Mouse (Mus musculus) testis, adult 2 months (tissue): Measurements from ENCODE around the gene Exoc4. TPM values are rescaled to one million over a fixed set of nuclear protein-coding genes. Genes with fewer than 3 reads are reported as not detected.

ENCODE experiments used
- H3K27ac ChIP-seq: fragments of 200-500 bp; 2 replicates; pipeline ENCODE4 v1.5.1; 2012; ENCODE audit warnings: low read depth, low read length; ENCODE audit not compliant: control insufficient read depth, insufficient read depth
- H3K27me3 ChIP-seq: fragments of 200-500 bp; 2 replicates; pipeline ENCODE4 v1.6.1; 2012; ENCODE audit warnings: mild to moderate bottlenecking, low read length, moderate library complexity; ENCODE audit not compliant: control insufficient read depth, insufficient read depth
- H3K36me3 ChIP-seq: fragments of 200-500 bp; 2 replicates; pipeline ENCODE4 v1.6.1; 2012; ENCODE audit warnings: mild to moderate bottlenecking, low read length; ENCODE audit not compliant: control insufficient read depth, insufficient read depth
- H3K4me1 ChIP-seq: fragments of 200-500 bp; 2 replicates; pipeline ENCODE4 v1.6.1; 2012; ENCODE audit warnings: low read length; ENCODE audit not compliant: control insufficient read depth, insufficient read depth
- H3K4me3 ChIP-seq: fragments of 200-500 bp; 2 replicates; pipeline ENCODE4 v1.5.1; 2012; ENCODE audit warnings: low read depth, mild to moderate bottlenecking, low read length, moderate library complexity, mixed read lengths; ENCODE audit not compliant: control insufficient read depth
- CTCF ChIP-seq: fragments of 200-500 bp; IDR thresholded peaks from 2 replicates; pipeline ENCODE4 v1.5.1; 2012; ENCODE audit warnings: low read depth, mild to moderate bottlenecking, inconsistent platforms, low read length, moderate library complexity; ENCODE audit not compliant: control insufficient read depth, insufficient read depth, insufficient replicate concordance
- POLR2A ChIP-seq: fragments of 200-500 bp; IDR thresholded peaks from 2 replicates; pipeline ENCODE4 v1.6.1; 2012; ENCODE audit warnings: low read depth, mild to moderate bottlenecking, inconsistent platforms, low read length, moderate library complexity; ENCODE audit not compliant: control insufficient read depth
- polyA plus RNA-seq: library from polyadenylated mRNA; depleted of rRNA; stranded (reverse); fragments of >200 nt; gene quantifications from 2 replicates; pipeline ENCODE4 v1.2.3, GENCODE M21; 2012

Gene Exoc4
- polyA plus RNA-seq, 1 experiment = 3.3 TPM

- Histone ChIP-seq H3K4me1 (no peaks in the 10 kb centered on the region), H3K36me3 (no peaks in the 10 kb centered on the region), H3K27ac (no peak overlapping the region), H3K4me3 (no peak overlapping the region), H3K27me3 (no peaks in the 10 kb centered on the region)
- TF ChIP-seq CTCF (no peak), POLR2A (no peak)
These were observed 293.8 kb downstream of the Exoc4 start for GRCm38 (mm10) chr6:33542712-33543111.

DNA sequence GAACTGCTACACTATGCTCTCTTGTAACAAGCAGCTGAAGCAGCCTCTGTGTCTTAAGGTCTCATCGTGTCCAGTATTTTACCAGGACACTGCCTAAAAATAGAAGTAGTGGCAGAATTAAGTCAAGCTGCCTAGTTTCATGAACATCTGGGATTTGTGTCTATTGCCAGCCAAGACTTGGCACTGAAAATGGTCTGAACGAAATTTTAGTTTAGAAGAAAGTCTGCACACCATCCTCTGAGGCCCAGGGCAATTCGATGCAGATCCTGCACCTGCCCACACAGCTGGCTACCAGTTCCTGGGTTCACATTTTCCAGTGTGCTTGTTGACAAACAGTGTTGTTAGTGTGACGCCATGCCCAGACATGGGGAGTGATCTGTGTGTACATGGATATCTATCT lies 303.0 kb downstream of the Exoc4 start:
- Histone ChIP-seq H3K27ac (no peak overlapping the region), H3K27me3 (no peaks in the 10 kb centered on the region), H3K36me3 (no peaks in the 10 kb centered on the region), H3K4me3 (no peak overlapping the region), H3K4me1 (no peaks in the 10 kb centered on the region)
- TF ChIP-seq CTCF = no peak
- no peak for TF ChIP-seq POLR2A

GRCm38 (mm10) chr6:33560925-33561324 lies 312.0 kb downstream of the Exoc4 start:
- Histone ChIP-seq H3K4me1 (no peaks in the 10 kb centered on the region), H3K27me3 (no peaks in the 10 kb centered on the region), H3K27ac (no peak overlapping the region), H3K4me3 (no peak overlapping the region), H3K36me3 (no peaks in the 10 kb centered on the region)
- TF ChIP-seq POLR2A = no peak
- TF ChIP-seq CTCF = no peak

GRCm38 (mm10) chr6:33561911-33562310 lies 313.0 kb downstream of the Exoc4 start:
- H3K27me3 ChIP-seq = no peaks in the 10 kb centered on the region
- no peaks in the 10 kb centered on the region for H3K36me3 ChIP-seq
- H3K27ac ChIP-seq = no peak overlapping the region
- H3K4me1 ChIP-seq = no peaks in the 10 kb centered on the region
- no peak for TF ChIP-seq CTCF
- no peak for TF ChIP-seq POLR2A
- H3K4me3 ChIP-seq = no peak overlapping the region

GRCm38 (mm10) chr6:33575947-33576346 lies 327.1 kb downstream of the Exoc4 start:
- H3K27me3 ChIP-seq = no peaks in the 10 kb centered on the region
- no peak overlapping the region for H3K4me3 ChIP-seq
- no peaks in the 10 kb centered on the region for H3K36me3 ChIP-seq
- no peak for TF ChIP-seq CTCF
- TF ChIP-seq POLR2A = no peak
- H3K27ac ChIP-seq = no peak overlapping the region
- H3K4me1 ChIP-seq = no peaks in the 10 kb centered on the region

DNA sequence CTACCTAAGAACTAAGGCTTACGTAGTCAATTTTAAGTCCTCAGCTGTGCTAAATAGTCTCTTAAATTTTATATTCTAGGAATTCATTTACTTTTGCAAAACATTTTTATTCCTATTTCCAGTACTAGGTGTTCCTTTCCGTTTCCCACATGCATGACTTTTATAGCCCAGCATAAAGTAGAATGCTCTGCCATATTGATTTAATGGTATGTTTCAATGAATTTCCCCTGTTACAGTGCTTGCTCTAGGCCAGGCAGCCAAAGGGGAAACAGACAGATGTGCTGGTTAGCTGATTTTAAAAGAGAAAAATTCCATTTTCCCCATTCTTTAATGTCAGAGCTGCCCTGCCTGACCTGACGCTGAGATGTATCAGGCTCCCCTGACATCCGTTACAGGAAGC lies 359.6 kb downstream of the Exoc4 start:
- Histone ChIP-seq H3K27ac (no peak overlapping the region), H3K36me3 (no peaks in the 10 kb centered on the region), H3K4me1 (no peaks in the 10 kb centered on the region), H3K27me3 (no peaks in the 10 kb centered on the region), H3K4me3 (no peak overlapping the region)
- TF ChIP-seq CTCF (no peak), POLR2A (no peak)

GRCm38 (mm10) chr6:33613978-33614377 lies 365.1 kb downstream of the Exoc4 start:
- H3K27me3 ChIP-seq = no peaks in the 10 kb centered on the region
- no peaks in the 10 kb centered on the region for H3K36me3 ChIP-seq
- TF ChIP-seq CTCF (no peak), POLR2A (no peak)
- no peak overlapping the region for H3K4me3 ChIP-seq
- no peak overlapping the region for H3K27ac ChIP-seq
- H3K4me1 ChIP-seq = no peaks in the 10 kb centered on the region

- no peak overlapping the region for H3K4me3 ChIP-seq
- H3K27me3 ChIP-seq = no peaks in the 10 kb centered on the region
- no peaks in the 10 kb centered on the region for H3K36me3 ChIP-seq
- TF ChIP-seq CTCF (no peak), POLR2A (no peak)
- H3K27ac ChIP-seq = no peak overlapping the region
- no peaks in the 10 kb centered on the region for H3K4me1 ChIP-seq
These were observed 369.7 kb downstream of the Exoc4 start for GRCm38 (mm10) chr6:33618590-33618989.
